Mouse (Mus musculus): ENCODE results near the gene Fbxo11.
A peak's percentile ranks its signal among the peaks of the same experiment; 100 is the strongest.
"Not testable (repeated sequence)": the region's sequence is repeated elsewhere in the genome, so short reads cannot be mapped to it uniquely, and the experiment has no call there.

Gene Fbxo11

GRCm38 (mm10) chr17:87997808-87998207 is 67.3 kb downstream of the Fbxo11 start:
- no peak for DNase-seq

DNA sequence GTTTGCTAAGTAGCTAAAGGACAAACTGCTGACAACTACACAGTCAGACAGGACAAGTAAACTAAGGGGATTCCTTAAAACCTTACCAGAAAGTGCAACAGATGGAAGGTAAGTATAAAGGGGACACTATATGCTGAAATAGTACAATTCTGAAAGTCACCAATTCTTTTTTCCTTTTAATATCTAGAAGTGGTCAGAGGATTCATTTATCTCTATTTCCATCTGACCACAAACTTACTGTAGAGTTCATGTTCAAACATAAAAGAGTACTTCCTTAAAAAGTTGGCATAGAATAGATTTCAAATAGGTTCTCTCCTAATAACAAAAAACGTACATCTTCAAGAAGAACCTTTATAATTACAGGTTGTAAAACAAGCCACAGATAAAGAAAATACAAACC is 71.8 kb downstream of the Fbxo11 start:
- DNase-seq, result no peak

GRCm38 (mm10) chr17:87992154-87992553 is 72.9 kb downstream of the Fbxo11 start:
- no peak for DNase-seq

- DNase-seq, result no peak
These were observed 77.6 kb downstream of the Fbxo11 start for GRCm38 (mm10) chr17:87987507-87987906.

DNA sequence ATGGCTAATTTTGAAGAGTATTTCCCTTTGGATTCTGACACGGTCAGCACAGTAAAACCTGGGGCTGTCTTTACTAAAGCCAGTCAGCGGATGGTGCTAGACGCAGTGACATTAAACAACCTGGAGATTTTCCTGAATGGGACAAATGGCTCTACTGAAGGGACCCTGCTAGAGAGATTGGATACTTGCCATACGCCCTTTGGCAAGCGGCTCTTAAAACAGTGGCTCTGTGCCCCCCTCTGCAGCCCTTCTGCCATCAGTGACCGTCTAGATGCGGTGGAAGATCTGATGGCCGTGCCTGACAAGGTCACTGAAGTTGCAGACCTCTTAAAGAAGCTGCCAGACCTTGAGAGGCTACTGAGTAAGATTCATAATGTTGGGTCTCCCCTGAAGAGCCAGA is 79.2 kb downstream of the Fbxo11 start:
- DNase-seq, result no peak

DNA sequence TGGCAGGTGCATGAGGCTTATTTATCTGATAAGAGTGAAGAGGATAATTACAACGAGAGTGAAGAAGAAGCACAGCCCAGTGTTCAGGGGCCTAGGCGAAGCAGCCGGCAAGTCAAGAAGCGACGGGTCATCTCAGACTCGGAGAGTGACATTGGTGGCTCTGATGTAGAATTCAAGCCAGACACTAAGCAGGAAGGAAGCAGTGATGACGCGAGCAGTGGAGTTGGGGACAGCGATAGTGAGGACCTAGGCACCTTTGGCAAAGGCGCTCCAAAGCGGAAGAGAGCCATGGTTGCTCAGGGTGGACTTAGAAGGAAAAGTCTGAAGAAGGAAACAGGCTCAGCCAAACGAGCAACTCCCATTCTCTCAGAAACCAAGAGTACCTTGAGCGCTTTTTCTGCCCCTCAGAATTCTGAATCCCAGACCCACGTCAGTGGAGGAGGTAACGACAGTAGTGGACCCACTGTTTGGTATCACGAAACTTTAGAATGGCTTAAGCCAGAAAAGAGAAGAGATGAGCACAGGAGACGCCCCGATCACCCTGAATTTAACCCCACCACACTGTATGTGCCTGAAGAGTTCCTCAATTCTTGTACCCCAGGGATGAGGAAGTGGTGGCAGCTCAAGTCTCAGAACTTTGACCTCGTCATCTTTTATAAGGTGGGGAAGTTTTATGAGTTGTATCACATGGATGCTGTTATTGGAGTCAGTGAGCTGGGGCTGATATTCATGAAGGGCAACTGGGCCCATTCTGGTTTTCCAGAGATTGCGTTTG is 80.5 kb downstream of the Fbxo11 start:
- no peak for DNase-seq

GRCm38 (mm10) chr17:87983313-87983712 is 81.8 kb downstream of the Fbxo11 start:
- peak; percentile 51 for DNase-seq

DNA sequence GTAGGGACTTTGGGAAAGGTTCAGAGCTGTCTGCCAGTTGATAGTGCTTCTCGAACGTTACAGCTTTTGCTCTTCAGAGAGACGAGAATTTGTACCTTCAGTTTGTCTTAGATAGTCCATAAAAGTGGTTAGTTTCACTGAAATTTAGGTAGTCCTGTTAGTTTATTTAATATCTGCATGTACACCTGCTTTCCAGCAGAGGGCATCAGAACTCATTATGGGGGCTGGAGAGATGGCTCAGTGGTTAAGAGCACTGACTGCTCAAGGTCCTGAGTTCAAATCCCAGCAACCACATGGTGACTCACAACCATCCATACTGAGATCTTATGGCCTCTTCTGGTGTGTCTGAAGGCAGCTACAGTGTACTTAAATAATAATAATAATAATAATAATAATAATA is 83.0 kb downstream of the Fbxo11 start:
- DNase-seq, result no peak

DNA sequence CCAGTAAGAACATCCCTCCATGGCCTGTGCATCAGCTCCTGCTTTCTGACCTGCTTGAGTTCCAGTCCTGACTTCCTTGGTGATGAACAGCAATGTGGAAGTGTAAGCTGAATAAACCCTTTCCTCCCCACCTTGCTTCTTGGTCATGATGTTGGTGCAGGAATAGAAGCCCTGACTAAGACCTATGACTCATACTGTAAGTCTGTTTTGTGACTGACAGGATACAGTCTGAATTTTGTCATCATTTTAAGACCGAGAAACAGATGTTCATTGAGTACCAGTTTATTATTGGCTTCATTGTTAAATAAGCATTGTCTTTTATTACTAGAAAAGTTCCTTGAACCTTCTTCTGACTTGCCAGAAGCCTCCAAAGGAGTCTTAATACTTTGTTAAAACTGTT is 85.4 kb downstream of the Fbxo11 start:
- DNase-seq, result not testable (repeated sequence)

DNA sequence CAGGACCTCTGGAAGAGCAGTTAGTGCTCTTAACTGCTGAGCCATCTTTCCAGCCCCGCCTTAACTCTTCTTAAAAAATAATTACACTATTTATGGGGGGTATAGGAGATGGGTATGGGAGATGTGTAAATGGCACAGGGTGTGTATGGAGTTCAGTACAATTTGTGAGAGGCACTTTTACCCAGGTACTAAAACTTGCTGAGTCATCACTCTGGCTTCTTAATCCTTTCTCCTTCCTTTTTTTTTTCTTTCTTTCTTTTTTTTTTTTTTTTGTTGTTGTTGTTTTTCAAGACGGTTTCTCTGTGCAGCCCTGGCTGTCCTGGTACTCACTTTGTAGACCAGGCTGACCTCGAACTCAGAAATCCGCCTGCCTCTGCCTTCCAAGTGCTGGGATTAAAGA is 88.2 kb downstream of the Fbxo11 start:
- DNase-seq, result not testable (repeated sequence)

- no peak for DNase-seq
These were observed 88.8 kb downstream of the Fbxo11 start for GRCm38 (mm10) chr17:87976154-87976806.

DNA sequence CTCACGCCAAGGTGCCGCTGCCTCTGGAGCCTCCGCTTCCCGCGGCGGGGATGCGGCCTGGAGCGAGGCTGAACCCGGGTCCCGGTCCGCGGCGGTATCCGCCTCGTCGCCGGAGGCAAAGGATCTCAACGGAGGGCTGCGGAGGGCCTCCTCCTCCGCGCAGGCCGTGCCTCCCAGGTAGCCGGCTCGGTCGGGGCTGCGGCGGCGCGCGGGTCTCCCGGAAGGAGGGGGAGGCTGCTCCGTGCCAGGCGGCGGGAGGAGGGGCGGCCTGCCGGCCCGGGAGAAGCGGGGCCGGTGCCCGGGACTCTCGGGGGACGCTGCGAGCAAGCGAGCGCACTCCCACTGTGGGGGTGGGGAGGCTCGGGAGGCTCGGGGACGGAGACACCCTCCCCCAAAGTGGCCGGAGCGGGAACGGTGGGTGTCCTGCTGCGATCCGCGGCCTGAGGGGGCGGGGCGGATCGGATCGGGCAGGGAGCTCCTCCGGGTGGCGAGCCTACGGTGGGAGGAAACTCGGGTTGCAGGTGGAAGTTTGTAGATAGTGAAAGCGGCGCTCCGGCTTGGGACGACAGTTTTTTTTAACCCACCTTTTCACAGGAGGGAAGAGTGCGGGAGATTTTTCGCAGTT is 89.8 kb downstream of the Fbxo11 start:
- DNase-seq, result peak; percentile 57

DNA sequence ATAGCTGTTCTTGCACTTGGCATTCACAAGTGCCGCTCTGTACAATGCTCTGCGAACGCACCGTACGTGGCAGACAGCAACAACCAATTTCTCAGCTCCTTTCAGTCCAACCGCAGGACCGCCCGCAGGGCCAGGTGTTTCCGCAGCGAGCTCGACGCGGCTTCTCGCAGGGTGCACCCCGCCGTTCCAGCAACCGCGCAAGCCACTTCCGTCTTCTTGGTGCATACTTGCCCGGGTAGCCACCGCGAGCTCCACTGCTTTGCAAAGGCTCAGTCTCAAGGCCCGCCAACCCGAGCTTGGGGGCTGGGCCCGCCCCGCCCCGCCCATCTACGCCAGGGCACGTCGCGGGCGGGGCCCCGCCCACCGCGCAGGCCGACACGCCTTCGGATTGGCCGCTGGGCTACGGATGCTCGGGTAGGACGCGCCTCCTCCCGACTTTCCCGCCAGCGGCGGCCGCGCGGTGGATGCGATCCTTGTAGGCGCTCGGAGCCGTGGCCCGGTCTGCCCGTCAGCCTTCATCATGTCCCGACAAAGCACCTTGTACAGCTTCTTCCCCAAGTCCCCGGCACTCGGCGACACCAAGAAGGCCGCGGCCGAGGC is 90.4 kb downstream of the Fbxo11 start, which contains the start of gene Msh6:
Msh6 (plus strand) TSS at position 434 of the 600 bp plus-strand sequence.
- DNase-seq, result peak; percentile 86

GRCm38 (mm10) chr17:87973261-87974167 is 91.6 kb downstream of the Fbxo11 start:
- DNase-seq, result no peak

DNA sequence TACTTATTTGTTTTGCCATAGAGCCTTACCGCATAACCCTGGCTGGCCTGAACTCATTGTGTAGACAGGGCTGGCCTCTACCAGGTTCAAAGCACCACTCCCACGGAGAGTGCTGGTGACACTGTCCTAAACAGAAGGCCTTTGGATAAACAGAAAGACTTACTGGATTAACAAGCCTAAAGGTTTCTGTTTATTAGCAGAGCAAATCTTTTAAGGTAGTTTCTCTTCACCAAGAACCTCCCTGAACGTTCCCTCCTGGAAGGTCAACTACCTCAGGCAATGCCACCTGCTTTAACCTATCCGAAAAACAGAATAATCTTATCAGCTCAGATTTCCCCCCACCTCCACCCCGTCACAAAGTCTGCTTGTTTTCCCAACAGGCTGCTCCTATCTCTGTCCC is 92.2 kb downstream of the Fbxo11 start:
- DNase-seq, result no peak

- DNase-seq, result not testable (repeated sequence)
These were observed 93.1 kb downstream of the Fbxo11 start for GRCm38 (mm10) chr17:87971696-87972591.

DNA sequence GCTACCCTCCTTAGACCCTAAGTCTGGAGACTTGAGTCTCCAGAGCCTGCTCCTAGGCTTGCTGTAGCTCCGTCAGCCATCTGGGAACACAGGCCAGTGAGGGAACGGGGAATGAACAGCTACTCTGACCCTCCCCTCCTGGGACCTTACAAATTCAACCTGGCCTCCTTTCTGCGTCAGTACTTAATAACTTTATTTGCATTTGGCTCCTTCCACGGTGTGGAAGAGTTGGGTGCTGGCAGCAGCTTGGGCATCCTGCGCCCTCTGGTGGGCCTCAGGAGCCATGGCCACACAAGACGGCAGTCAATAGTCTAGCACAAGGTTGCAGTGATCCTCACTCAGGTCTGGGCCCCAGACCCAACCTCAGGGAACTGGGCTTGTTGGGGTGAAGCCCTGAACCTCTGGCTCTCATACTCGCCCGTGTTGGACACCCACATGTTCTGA is 96.6 kb downstream of the Fbxo11 start:
- DNase-seq, result peak; percentile 45

DNA sequence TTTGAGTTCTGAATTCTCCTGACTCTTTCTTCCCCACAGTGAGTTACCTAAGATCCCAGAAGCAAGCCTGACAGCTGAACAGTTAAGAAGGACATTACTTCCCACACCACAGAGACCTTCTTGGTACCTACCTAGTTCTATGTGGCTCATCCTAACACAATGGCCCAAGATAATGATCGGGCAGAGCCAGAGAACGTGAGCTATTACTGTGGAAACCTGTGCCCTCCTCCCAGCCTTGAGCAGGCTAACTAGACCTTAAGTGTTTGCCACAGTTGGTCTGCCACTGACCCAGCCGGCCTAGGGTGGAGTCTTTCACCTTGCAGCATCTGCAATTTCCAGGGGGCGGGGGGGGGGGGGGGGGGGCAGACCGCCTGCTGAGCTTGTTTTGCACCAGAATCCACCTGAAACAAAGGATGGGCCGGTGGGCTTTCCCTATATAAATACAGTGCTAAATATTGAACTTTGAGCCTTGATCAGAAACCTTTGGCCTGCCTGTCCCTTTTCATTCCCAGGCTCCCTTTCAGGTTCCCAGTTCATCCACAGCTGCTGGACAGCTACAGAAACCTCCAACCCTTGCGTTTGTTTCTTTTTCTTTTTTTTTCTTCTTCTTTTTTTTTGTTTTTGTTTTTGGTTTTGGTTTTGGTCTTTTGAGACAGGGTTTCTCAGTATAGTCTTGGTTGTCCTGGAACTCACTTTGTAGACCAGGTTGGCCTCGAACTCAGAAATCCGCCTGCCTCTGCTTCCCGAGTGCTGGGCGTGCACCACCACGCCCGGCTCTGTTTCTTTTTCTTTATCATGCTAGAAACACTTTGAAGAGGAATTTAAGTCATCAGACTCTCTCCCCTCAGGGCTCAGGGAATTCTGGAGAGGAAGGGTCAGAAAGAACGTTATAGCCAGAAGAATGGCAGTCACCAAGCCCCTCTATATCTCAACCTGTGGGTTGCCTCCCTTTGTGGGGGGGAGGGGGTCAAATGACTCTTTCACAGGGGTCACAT is 101.7 kb downstream of the Fbxo11 start:
- no peak for DNase-seq

DNA sequence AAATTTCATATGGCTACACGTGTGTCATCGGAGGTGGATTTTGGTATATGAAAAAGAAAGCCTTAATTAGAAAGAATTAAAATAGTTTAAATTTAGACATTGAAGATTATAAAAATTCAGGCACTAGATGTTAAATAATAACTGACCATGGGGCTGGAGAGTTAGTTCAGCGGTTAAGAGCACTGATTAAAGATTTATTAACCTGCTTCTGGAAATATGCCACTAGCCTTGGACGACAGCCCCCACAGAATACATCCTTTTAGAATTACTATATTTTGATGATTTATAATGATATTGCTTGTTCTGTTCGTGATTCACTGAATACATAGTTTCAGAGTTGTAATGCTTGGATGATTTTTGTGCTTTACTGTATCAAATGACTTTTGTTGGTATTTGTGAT is 105.2 kb downstream of the Fbxo11 start:
- DNase-seq, result peak; percentile 75

DNA sequence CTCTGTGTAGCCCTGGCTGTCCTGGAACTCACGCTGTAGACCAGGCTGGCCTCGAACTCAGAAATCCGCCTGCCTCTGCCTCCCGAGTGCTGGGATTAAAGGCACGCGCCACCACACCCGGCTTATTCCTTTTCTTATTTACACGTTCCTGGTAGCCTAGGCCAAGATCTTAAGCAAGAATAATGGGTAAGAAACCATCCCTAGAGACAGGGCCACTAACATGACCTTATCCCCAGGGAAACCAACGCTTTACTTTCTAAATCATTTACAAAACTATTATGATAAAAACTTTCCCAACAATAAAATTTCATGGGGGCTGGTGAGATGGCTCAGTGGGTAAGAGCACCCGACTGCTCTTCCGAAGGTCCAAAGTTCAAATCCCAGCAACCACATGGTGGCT is 105.7 kb downstream of the Fbxo11 start:
- DNase-seq, result peak; percentile 58

Measured in kidney, adult 9 months (tissue).